Mouse (Mus musculus): ENCODE results near the gene Entpd5.

GRCm38 (mm10) chr12:84336963-84337625 lies 71.7 kb downstream of the Entpd5 start:
- TF ChIP-seq CTCF (IDR thresholded peaks at IDR 0.05; ENCODE audit: extremely low read depth, insufficient read depth, insufficient read length, insufficient replicate concordance) (no peak), POLR2A (IDR thresholded peaks at IDR 0.05; ENCODE audit: low read depth, low read length) (no peak)
